Mouse (Mus musculus): Measurements from ENCODE around the gene Fcgbp.

- TF ChIP-seq CTCF (IDR thresholded peaks at IDR 0.05; ENCODE audit: low read depth, low read length) (peak; percentile 14; the same call in 1 of the 2 replicates), POLR2AphosphoS5 (IDR thresholded peaks at IDR 0.05; ENCODE audit: insufficient replicate concordance, low read depth, low read length) (no peak), GATA2 (IDR thresholded peaks at IDR 0.05; ENCODE audit: borderline replicate concordance, low read depth, low read length) (no peak), GATA1 (IDR thresholded peaks at IDR 0.05; ENCODE audit: borderline replicate concordance, low read length) (no peak), TAL1 (conservative IDR thresholded peaks at IDR 0.05; ENCODE audit: low read depth, low read length) (no peak)
Observed at GRCm38 (mm10) chr7:28100596-28101590, 29.9 kb downstream of the Fcgbp start.

Data from G1E (cell line).